Mouse (Mus musculus): ENCODE data around the gene Gabbr2.

The Gabbr2 gene

GRCm38 (mm10) chr4:46919144-46919543 lies 72.5 kb downstream of the Gabbr2 start:
- no peak for DNase-seq (ENCODE audit: extremely low spot score, low read depth, low spot score)

- DNase-seq (ENCODE audit: extremely low spot score, low read depth, low spot score), result no peak
Measured at GRCm38 (mm10) chr4:46916786-46917185, 74.9 kb downstream of the Gabbr2 start.

- DNase-seq (ENCODE audit: extremely low spot score, low read depth, low spot score), result no peak
Measured at GRCm38 (mm10) chr4:46915934-46916333, 75.7 kb downstream of the Gabbr2 start.

- no peak for DNase-seq (ENCODE audit: extremely low spot score, low read depth, low spot score)
Measured at GRCm38 (mm10) chr4:46915476-46915875, 76.2 kb downstream of the Gabbr2 start.

- no peak for DNase-seq (ENCODE audit: extremely low spot score, low read depth, low spot score)
Measured at GRCm38 (mm10) chr4:46914606-46915005, 77.1 kb downstream of the Gabbr2 start.

GRCm38 (mm10) chr4:46906036-46906691 lies 85.5 kb downstream of the Gabbr2 start:
- no peak for DNase-seq (ENCODE audit: extremely low spot score, low read depth, low spot score)

- no peak for DNase-seq (ENCODE audit: extremely low spot score, low read depth, low spot score)
Measured at GRCm38 (mm10) chr4:46905152-46905551, 86.5 kb downstream of the Gabbr2 start.

GRCm38 (mm10) chr4:46904129-46904528 lies 87.5 kb downstream of the Gabbr2 start:
- DNase-seq (ENCODE audit: extremely low spot score, low read depth, low spot score), result no peak

GRCm38 (mm10) chr4:46898546-46898945 lies 93.1 kb downstream of the Gabbr2 start:
- DNase-seq (ENCODE audit: extremely low spot score, low read depth, low spot score), result no peak

GRCm38 (mm10) chr4:46897634-46898399 lies 93.9 kb downstream of the Gabbr2 start:
- DNase-seq (ENCODE audit: extremely low spot score, low read depth, low spot score), result no peak

GRCm38 (mm10) chr4:46894144-46894543 lies 97.5 kb downstream of the Gabbr2 start:
- no peak for DNase-seq (ENCODE audit: extremely low spot score, low read depth, low spot score)

- no peak for DNase-seq (ENCODE audit: extremely low spot score, low read depth, low spot score)
Measured at GRCm38 (mm10) chr4:46889175-46889574, 102.5 kb downstream of the Gabbr2 start.

GRCm38 (mm10) chr4:46885627-46886383 lies 105.9 kb downstream of the Gabbr2 start:
- DNase-seq (ENCODE audit: extremely low spot score, low read depth, low spot score), result no peak

- no peak for DNase-seq (ENCODE audit: extremely low spot score, low read depth, low spot score)
Measured at GRCm38 (mm10) chr4:46884132-46884531, 107.5 kb downstream of the Gabbr2 start.

- DNase-seq (ENCODE audit: extremely low spot score, low read depth, low spot score), result no peak
Measured at GRCm38 (mm10) chr4:46883546-46883945, 108.1 kb downstream of the Gabbr2 start.

- no peak for DNase-seq (ENCODE audit: extremely low spot score, low read depth, low spot score)
Measured at GRCm38 (mm10) chr4:46883047-46883446, 108.6 kb downstream of the Gabbr2 start.

- DNase-seq (ENCODE audit: extremely low spot score, low read depth, low spot score), result no peak
Measured at GRCm38 (mm10) chr4:46881271-46881670, 110.4 kb downstream of the Gabbr2 start.

GRCm38 (mm10) chr4:46879943-46880342 lies 111.7 kb downstream of the Gabbr2 start:
- no peak for DNase-seq (ENCODE audit: extremely low spot score, low read depth, low spot score)

GRCm38 (mm10) chr4:46872750-46873149 lies 118.9 kb downstream of the Gabbr2 start:
- no peak for DNase-seq (ENCODE audit: extremely low spot score, low read depth, low spot score)

GRCm38 (mm10) chr4:46870157-46870556 lies 121.5 kb downstream of the Gabbr2 start:
- no peak for DNase-seq (ENCODE audit: extremely low spot score, low read depth, low spot score)

- no peak for DNase-seq (ENCODE audit: extremely low spot score, low read depth, low spot score)
Measured at GRCm38 (mm10) chr4:46869380-46869779, 122.3 kb downstream of the Gabbr2 start.

GRCm38 (mm10) chr4:46868921-46869320 lies 122.8 kb downstream of the Gabbr2 start:
- DNase-seq (ENCODE audit: extremely low spot score, low read depth, low spot score), result no peak
